ENCODE assay signal across 8 mouse cellular contexts in the genomic region with DNA sequence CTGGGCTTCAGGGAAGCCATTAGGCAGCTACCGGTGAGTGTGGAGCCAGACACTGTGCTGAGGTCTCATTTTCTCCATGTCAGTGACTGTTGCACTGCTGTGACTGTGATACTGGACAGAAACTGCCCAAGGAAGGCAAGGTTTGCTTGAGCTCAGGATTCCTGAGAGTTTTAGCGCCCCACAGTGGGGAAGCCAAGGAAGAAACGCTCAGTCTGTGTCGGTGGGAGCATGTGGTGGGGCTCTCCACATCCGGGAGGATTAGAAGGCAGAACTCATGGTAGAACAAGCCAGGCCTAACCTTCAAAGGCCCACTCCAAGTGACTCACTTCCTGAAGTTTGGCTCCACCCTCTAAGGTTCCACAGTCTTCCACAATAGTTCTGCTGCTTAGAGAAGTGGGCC. TPM values are rescaled to one million over a fixed set of nuclear protein-coding genes. Genes with fewer than 3 reads are reported as not detected.
DNase-seq lines count a peak whose midpoint lies in the region; TF ChIP-seq lines count a peak whose summit lies in the region.

No protein-coding gene starts in this region.

- no peak overlapping the region for H3K27ac ChIP-seq in embryonic facial prominence, embryonic 10.5 days (replicated peaks)
- no peak overlapping the region for H3K27ac ChIP-seq in testis, adult 2 months (ENCODE audit: control insufficient read depth, insufficient read depth, low read depth, low read length)

- no peaks in the 10 kb centered on the region for H3K4me1 ChIP-seq in embryonic facial prominence, embryonic 10.5 days
- H3K4me1 ChIP-seq in testis, adult 2 months (ENCODE audit: control insufficient read depth, insufficient read depth, low read length), result no peaks in the 10 kb centered on the region

- no peaks in the 10 kb centered on the region for H3K9me3 ChIP-seq in embryonic facial prominence, embryonic 10.5 days

- H3K27me3 ChIP-seq in embryonic facial prominence, embryonic 10.5 days (replicated peaks; ENCODE audit: low read depth, poor library complexity, severe bottlenecking), result no peaks in the 10 kb centered on the region
- H3K27me3 ChIP-seq in testis, adult 2 months (ENCODE audit: control insufficient read depth, insufficient read depth, low read length), result no peaks in the 10 kb centered on the region

- H3K36me3 ChIP-seq in embryonic facial prominence, embryonic 10.5 days (replicated peaks), result no peaks in the 10 kb centered on the region
- no peaks in the 10 kb centered on the region for H3K36me3 ChIP-seq in testis, adult 2 months (ENCODE audit: control insufficient read depth, insufficient read depth, low read length)

- TF ChIP-seq CTCF in testis, adult 2 months (IDR thresholded peaks at IDR 0.05; ENCODE audit: control insufficient read depth, insufficient read depth, insufficient replicate concordance, low read depth, low read length), result peak; percentile 18; the same call in 1 of the 2 replicates

- H3K4me3 ChIP-seq in embryonic facial prominence, embryonic 10.5 days, result no peak overlapping the region
- H3K4me3 ChIP-seq in testis, adult 2 months (ENCODE audit: control insufficient read depth, low read depth, low read length), result no peak overlapping the region; the same call in 1 of the 2 replicates

- TF ChIP-seq POLR2A in testis, adult 2 months (IDR thresholded peaks at IDR 0.05; ENCODE audit: control insufficient read depth, low read depth, low read length), result no peak

- peak; percentile 35 to 48 for DNase-seq in frontal cortex, postnatal 36 days (ENCODE audit: low spot score in 2 of 2)
- no peak for DNase-seq in frontal cortex, postnatal 25 days (ENCODE audit: low spot score in 2 of 2)
- peak; percentile 41 for DNase-seq in thymus, postnatal 0 days (ENCODE audit: low spot score)
- no peak for DNase-seq in thymus, adult 18-20 months
- DNase-seq in embryonic facial prominence, embryonic 10.5 days (ENCODE audit: low spot score), result peak; percentile 47
- DNase-seq in kidney, adult 8-10 months, result peak; percentile 64 to 74
- DNase-seq in lung, postnatal 36 days, result peak; percentile 72

- WGBS in embryonic facial prominence, embryonic 10.5 days, result 35% methylated on average over 5 of the region's 5 CpGs

RNA-seq across cellular contexts. Expression of gene Sc5d, which starts 55.6 kb away (rescaled TPM):
- 54.7 and 58.3 TPM in 2 replicates for polyA plus RNA-seq in thymus, postnatal 0 days (2015; fragmentation: Nextera tagmentation; extraction: Ambion mirVana)
- 57.7 and 58.1 TPM in 2 replicates for polyA plus RNA-seq in embryonic facial prominence, embryonic 10.5 days (2016; fragmentation: Nextera tagmentation; extraction: Ambion mirVana)
- 20.3 and 23.3 TPM in 2 replicates for polyA plus RNA-seq in testis, adult 2 months (2012; rRNA removed)

Comparison
In these comparisons a context has a peak if more than half of its experiments do, and no peak if none do; other contexts are left out.
1. DNase-seq: peak in frontal cortex, postnatal 36 days (2 of 2), thymus, postnatal 0 days (single experiment), embryonic facial prominence, embryonic 10.5 days (single experiment), kidney, adult 8-10 months (2 of 2) and lung, postnatal 36 days (single experiment); none in frontal cortex, postnatal 25 days (0 of 2) and thymus, adult 18-20 months (0 of 2).